Mouse (Mus musculus) testis, postnatal 14 days (tissue): ENCODE data around the gene Mlx.
A peak's percentile ranks its signal among the peaks of the same experiment; 100 is the strongest.

Experiments
- DNase-seq: peaks from one replicate; pipeline ENCODE4 v3.0.0; 2021; ENCODE audit warnings: low spot score

Mlx gene

DNA sequence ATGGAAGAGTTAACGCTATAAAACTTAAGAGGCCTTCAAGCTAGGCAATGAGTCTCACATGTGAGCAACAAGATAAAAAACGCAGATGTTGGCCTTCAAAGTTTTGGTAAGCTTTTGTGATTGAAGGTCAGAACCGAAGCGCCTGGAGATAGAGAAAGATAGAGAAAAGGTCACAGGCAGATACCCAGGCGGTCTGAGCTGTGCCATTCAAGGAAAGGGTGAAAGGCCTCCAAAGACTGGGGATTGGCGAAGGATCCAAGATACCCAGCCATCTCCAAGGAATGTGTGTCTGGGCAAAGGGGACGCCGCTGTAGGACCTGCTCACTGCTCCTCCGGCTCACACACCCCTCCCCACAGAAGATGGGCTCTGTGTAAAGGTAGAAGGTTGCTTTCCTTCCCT, 22.1 kb upstream of the Mlx start:
- no peak for DNase-seq

DNA sequence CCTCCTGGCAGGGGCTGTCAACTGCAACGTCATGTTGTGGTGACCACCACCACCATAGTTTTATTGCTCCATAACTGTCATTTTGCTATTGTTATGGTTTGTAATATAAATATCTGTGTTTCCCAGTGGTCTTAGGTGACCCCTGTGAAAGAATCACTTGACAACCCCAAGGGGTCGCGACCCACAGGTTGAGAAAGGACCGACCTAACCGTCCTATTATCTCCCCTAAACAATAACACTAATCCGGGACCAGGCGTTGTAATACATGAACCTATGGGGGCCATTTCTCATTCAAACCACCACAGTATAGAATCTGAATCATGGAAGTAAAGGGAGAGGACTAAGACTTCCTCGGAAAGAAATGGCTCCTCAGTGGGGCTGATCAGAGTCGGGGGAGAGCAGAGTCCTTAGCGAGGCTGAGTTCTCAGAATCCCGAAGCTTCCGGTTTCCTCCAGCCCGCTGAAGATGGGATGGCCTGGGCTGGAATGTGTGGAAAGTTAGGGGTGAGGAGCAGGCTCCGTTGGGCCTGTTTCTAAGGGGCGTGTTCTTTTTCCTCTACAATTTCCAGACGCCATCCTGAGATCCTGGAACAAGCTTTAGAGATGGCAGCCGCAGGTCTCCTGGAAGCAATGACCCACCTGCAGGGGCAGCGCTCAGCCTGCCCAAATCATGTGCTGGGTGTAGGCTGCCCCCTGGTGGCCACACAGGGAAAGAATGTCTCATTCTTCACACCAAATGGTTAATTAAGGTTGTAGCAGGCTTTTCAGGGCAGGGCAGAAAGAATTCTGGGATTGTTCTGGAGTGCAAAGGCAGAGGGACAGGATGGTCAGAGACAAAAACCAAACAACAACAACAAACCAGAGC, 20.3 kb upstream of the Mlx start:
- DNase-seq = peak; percentile 84

DNA sequence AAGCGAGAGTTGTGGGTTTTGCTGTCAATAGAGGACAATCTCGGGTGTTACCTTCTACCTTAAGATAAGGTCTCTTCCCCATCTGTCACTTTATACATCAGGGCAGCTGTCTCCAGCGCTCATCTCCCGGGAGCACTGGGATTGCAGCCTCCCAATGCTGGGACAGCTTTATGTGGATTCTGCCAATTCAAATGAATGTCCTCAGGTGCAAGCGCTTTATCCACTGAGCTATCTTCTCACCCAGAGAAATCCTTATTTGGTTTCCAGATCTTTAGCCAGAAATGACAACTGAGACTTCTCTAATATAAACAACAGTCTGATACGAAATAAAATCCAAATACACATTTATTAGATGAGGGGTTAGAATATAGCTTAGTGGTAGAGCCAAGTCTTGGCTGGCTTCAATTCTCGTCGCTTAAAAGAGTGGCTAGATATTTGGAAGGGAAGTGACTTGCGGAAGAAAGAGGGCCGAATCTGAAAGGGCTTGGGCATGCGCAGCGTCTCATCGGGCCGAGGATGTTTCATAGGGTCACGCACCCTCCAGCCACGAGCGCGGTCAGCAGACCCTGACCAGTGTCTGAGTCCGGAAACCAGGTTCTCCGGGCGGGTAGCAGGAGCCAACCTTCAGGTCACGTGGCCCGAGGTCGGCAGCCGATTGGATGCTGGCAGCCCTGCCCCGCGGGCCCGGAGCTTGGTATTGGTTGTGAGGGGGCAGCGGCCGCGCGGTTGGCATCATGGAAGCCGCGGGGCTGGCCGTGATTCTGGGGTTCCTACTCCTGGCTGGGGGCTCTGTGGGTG, 17.5 kb upstream of the Mlx start, which contains the start of gene Naglu:
Naglu (plus strand) TSS at position 622 of the 798 bp plus-strand sequence.
- peak; percentile 94 for DNase-seq

DNA sequence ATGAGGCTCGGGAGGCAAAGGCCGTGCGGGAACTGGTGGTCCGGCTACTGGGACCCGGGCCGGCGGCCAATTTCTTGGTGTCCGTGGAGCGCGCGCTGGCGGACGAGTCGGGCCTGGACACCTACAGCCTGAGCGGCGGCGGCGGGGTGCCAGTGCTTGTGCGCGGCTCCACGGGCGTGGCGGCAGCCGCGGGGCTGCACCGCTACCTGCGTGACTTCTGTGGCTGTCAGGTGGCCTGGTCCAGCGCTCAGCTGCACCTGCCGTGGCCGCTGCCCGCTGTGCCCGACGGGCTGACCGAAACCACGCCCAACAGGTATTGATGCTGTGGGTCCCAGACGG, 16.9 kb upstream of the Mlx start:
- DNase-seq = no peak

DNA sequence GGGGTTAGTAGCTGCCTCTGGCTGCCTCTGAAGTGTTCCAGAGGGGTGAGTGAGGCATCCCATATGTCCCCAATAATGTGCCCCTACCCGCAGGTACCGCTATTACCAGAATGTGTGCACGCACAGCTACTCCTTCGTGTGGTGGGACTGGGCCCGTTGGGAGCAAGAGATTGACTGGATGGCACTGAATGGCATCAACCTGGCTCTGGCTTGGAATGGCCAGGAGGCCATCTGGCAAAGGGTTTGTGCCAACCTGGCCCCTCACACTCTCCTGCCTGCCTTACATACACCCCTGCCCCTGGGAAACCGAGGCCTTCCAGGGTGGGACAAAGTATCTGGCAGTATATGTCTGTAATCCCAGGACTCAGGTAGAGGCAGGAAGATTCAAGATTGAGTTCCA, 16.1 kb upstream of the Mlx start:
- no peak for DNase-seq

DNA sequence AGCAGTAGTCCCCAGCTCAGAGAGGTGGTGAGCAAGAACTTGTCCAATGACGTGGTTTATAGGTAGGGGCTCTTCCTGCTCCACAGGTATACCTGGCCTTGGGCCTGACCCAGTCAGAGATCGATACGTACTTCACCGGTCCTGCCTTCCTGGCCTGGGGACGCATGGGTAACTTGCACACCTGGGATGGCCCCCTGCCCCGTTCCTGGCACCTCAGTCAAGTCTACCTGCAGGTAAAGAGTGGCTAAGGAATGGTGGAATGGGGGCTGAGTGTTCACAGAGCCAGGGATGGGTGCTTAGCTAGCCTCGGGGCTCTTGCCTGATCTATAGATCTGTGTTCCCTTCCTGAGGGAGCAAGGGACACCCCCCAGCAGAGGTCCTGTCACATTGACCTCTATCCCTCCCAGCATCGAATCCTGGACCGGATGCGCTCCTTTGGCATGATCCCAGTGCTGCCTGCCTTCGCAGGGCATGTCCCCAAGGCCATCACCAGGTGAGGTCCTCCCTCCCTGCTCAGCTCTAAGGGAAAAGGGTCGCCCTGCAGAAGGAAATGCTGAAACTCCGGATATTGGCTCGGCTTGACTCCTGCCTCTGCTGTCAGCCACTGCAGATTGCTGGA, 15.2 kb upstream of the Mlx start:
- no peak for DNase-seq

DNA sequence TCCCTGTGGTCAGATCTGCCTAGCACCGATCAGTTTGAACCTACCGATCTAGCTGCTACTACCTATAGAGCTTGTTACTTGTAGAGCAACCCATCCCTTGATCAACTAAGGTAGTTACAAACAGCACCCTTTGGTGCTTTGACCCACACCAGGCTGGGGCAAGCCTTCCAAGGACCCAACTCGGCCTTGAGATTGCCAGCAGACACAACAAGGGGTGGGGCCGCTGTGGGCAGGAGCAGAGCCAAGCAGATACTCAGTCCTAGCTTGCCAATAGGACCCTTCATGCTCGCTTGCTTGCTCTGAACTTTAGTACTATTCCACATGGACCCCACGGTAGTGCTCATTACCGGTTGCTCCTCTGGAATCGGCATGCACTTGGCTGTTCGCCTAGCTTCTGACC, 9.0 kb upstream of the Mlx start, which contains the start of gene Hsd17b1:
Hsd17b1 (plus strand) TSS at position 291 of the 400 bp plus-strand sequence.
- no peak for DNase-seq

DNA sequence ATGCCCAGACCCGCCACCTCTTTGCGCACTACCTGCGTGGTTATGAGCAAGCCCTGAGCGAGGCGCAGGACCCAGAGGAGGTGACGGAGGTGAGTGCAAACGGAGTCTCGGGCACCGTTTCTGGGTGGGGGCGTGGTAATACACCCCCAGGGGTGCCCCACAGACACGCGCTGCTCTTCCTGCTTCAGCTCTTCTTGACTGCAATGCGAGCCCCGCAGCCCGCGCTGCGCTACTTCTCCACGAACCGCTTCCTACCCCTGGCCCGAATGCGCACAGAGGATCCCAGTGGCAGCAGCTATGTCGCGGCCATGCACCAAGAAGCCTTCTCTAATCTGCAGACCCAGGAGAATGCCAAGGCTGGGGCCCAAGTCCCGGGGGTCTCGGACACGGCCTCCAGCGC, 7.3 kb upstream of the Mlx start:
- no peak for DNase-seq

DNA sequence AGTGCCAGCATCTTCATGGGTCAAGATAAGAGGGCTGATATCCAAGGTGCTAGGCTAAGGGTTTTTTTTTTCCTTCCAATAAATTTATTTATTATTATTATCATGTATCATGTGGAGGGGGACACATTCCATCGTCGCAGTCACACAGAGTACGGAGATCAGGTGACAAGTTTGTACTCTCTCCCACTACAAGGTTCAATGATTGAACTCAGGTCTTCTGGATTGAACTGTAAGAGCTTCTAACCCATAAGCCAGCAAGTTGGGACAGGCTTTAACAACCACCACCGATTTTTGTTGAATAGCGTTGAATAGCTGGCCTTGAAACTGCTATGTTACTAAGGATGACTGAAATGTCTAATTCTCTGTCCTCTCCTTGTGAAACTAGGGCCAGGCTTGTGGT, 6.7 kb upstream of the Mlx start:
- no peak for DNase-seq

DNA sequence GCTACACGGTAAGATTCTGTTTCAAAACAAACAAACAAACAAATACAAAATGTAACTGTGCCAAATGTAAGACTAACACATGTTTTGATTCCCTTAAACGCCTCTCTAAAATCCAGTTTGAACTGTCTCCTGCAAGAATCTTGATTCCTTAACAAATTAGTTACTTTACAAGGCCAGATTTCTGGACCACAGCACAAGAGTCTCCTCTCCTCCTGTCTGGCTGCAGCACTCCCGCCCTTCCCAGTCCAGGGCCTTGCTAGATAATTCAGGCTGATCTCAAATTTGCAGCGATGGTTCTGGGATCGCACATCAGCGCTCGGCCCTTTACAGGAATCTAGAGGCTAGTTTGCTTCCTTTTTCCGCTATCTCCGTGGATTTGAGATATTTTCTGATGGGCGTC, 5.4 kb upstream of the Mlx start:
- DNase-seq = no peak

DNA sequence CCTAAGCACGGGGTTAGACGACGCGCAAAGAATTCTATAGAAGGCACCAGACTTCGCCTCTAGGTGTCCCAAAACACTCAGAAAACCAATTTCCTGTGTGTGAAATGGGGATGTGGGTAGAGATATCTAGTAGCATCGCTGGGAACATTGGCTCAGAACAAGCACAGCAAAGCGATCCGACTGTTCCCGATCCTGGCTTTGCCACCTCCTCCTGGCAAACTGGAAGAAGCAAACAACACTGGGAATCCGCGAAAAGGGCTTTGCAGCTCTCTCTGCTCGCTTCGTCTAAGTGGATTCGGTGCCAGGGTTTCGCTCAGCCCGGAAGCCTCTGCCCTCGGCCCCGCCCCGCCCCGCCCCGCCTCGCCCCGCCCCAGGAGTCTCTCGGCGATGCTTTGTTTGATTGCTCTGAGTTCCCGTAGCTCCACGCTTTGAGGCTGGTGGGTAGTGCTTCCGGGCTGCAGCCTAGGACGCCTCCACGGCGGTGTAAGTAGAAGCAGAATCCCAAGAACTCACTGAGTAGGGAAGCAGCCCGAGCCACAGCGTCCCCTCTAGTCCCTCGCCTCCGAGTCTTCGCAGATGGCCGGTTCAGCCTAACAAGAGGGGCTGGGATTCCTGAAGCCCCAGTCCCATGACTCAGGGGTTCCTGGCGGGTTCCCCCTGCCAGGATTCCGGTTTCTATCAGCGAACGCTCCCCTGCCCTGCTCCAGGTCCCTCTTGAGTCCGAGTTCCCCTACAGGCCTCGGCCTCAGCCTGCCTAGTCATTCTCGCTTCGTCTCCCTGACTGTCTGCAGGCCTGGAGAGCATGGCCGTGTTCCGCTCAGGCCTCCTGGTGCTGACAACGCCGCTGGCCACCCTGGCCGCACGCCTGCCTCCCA, 4.6 kb upstream of the Mlx start, which contains the start of gene Coasy:
Coasy (plus strand) TSS at position 358 of the 875 bp plus-strand sequence.
- DNase-seq = peak; percentile 86

DNA sequence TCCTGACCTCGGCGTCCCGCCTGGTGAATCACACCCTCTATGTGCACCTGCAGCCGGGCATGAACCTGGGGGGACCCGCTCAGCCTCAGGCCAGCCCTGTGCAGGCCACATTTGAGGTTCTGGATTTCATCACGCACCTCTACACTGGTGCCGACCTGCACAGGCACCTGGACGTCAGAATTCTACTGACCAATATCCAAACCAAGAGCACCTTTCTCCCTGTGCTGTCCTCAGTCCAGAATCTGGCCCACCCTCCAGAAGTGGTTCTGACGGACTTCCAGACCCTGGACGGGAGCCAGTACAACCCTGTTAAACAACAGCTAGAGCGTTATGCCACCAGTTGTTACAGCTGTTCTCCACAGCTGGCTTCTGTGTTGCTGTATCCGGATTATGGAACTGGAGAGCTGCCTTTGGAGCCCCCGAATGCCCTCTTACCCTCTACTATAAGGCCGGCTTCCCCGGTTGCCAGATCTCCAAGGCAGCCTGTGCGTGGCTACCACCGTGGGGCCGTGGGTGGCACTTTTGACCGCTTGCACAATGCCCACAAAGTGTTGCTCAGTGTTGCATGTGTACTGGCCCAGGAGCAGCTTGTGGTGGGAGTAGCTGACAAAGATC, 3.9 kb upstream of the Mlx start:
- no peak for DNase-seq

DNA sequence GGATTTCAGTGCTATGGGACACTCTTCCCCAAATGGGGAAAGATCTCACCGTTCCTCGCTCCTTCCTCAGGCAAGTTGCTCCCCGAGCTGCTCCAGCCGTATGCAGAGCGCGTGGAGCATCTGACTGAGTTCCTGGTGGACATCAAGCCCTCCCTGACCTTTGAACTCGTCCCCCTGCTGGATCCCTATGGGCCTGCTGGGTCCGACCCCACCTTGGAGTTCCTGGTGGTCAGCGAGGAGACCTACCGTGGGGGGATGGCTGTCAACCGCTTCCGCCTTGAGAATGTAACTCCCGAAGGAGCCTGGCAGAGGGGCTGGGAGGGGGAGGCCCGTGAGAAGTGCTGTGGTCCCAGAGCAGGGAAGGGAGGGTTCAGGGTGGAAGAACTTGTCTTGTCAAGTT, 2.8 kb upstream of the Mlx start:
- no peak for DNase-seq

DNA sequence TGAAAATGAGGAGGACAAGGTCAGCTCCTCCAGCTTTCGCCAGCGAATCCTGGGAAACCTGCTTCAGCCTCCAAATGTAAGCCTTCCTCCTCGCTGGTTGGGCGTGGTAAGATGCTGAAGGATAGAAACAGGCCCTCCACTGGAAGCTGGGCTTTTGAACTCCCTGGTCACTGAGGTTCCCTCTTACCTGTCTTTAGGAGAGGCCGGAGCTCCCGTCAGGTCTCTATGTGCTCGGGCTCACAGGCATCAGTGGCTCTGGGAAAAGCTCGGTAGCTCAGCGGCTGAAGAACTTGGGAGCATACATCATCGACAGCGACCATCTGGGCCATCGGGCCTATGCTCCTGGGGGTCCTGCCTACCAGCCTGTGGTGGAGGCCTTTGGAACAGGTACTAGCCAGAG, 2.3 kb upstream of the Mlx start:
- DNase-seq = no peak

DNA sequence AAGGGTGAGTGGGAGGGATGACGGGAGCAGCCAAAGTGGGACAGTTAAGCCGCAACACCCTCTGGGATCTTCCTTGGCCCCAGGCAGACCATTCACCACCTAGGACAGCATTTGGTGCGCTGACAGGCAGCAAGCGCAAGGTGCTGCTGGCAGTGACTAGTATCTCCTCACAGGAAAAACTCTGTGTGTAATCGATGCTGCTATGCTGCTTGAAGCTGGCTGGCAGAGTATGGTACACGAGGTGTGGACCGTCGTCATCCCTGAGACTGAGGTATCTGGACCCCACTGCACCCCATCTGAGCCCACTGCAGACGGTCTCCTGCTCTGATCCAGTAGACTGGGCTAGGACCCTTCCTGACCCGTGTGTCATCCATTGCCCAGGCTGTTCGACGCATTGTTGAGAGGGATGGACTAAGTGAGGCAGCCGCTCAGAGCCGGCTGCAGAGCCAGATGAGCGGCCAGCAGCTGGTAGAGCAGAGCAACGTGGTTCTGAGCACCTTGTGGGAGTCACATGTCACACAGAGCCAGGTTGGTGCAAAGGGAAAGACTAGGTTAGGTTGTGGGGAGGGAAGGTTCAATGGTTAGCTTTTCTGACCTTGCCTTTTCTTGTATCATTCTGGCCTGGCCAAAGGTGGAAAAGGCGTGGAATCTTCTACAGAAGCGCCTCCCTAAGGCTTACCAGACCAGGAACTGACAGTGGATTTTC, 1.3 kb upstream of the Mlx start:
- no peak for DNase-seq

DNA sequence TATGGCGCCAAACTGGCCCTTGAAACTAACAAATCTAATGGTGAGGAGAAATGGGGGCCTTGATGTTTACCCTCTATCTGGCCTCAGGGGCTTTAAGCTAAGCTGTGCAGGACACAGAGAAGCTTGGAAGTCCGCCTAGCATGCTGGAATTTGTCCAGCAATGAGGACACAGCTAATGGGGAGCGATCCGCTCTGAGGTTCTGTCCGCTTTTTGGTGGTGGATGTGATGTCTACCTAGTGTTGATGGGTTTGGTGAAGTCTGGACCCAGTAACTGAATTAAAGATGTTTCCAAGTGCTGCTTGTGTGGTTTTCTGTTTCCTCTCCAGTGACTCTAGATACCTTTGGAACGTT, 778 bp upstream of the Mlx start:
- no peak for DNase-seq

DNA sequence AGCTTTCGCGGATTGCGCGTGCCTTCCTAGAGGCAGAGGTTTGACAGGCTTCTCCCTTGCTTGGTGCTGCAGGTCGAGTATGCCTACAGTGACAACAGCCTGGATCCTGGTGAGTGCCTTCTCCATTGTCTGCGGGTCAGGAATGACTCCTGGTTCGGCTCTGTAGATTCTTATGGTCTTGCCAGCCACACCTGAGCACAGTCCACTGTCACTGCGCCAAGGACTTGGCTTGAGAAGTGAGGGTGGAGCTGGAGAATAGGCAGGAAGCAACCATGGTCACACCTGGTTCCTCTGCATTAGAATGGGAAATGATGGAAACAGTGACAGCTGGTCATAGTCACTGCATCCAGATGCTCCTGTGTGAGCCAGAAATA, 592 bp downstream of the Mlx start:
- DNase-seq = no peak

DNA sequence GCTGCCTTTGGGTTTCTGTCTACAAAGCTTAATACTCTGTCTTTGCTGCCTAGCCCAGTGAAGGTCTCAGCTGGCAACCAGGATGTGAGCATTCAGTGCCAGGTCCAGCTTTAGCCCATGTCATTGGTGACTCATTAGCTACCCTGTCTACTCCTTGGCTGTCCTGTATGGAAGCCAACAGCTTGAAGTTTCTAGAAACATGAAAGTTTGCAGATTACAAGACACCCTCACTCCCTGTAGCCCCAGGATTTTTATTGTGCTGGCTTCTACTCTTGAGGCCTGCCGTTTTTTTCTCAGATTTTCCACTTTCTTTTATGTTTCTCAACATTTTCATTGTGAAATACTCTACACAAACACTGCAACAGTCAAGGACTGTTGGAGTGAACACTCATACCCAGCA, 2.9 kb downstream of the Mlx start:
- DNase-seq = no peak

DNA sequence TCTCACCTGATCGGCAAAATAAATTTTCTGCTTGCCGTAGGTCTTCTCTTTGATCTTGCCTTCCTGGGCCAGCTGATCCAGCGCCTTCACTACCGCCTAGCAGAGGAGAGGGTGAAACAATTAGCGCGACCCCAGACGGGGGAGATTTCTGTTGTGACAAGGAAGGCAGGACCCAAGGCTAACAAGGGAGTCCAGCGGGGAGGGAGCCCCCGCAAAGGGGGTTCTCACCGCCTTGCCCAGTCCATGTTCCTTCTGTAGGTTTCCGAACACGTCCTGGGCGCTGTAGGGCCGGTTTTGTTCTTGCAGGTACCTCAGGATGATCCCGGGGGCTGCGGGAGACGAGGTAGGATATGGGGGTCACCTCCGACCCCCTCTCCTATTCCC, 7.8 kb downstream of the Mlx start:
- peak; percentile 53 for DNase-seq

DNA sequence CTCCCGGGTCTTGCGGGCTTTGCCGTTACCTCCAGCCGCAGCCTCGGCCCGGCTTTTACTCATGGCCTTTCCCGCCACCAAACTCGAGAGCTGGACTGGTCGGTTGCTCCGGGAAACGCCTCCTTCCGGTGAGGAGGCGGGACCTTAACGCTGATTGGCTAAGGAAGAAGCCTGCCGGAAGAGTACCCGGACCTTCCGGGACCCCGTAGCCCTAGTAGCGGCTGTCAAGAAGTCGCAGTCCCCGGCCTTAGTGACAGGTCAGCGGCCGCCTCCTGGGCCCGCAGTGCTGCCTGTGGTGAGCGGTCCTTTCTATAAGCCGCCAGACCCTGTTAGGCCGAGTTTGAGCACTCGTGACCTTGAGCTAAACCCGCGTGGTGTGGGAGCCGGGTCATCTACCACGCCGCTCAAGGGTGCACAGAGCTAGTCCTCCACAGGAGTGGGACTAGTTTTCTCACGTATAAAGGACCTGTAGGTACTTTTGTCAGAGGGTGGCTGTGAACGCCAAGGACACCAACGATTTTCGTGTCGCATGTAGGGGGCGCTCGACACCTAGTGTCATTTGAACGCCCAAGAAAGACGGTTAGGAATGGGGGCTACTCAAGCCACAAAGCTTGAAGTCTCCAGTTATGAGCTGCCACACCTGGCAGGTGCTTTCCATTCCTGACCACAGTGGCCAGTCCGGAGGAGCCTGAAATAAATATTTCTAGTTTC, 8.4 kb downstream of the Mlx start, which contains the start of gene Psmc3ip:
Psmc3ip (minus strand) TSS at position 123 of the 711 bp plus-strand sequence.
- DNase-seq = peak; percentile 95
